Mouse (Mus musculus) spleen, adult 2 months (tissue): ENCODE measurements at regions not wholly inside any gene's neighbourhood (a gene's known extent, or its start where the extent isn't known, plus 50 kb on each side); places are given as distances from the start of the nearest gene placed in this dataset.

ENCODE experiments used
- DNase-seq, 2 experiments: peaks; one replicate each; pipeline versions ENCODE4 v3.0.0 to v3.0.0-alpha.2; 2012 to 2021; ENCODE audit warnings: low spot score in 2 of 2, low read depth in 1 of 2
- H3K27ac ChIP-seq: fragments of 200-500 bp; 2 replicates; pipeline ENCODE4 v1.5.1; 2012; ENCODE audit warnings: low read length, inconsistent platforms; ENCODE audit not compliant: insufficient read depth
- H3K27me3 ChIP-seq: fragments of 200-500 bp; 2 replicates; pipeline ENCODE4 v1.6.1; 2012; ENCODE audit warnings: mild to moderate bottlenecking, moderate library complexity, low read length, inconsistent platforms; ENCODE audit not compliant: control insufficient read depth, insufficient read depth
- H3K36me3 ChIP-seq: fragments of 200-500 bp; 2 replicates; pipeline ENCODE4 v1.6.1; 2012; ENCODE audit warnings: mild to moderate bottlenecking, low read length, inconsistent platforms; ENCODE audit not compliant: control insufficient read depth, insufficient read depth
- H3K4me1 ChIP-seq: fragments of 200-500 bp; 2 replicates; pipeline ENCODE4 v1.6.1; 2011; ENCODE audit warnings: inconsistent platforms; ENCODE audit not compliant: control insufficient read depth, insufficient read depth, insufficient read length
- H3K4me3 ChIP-seq: fragments of 200-500 bp; 2 replicates; pipeline ENCODE4 v1.5.1; 2011; ENCODE audit warnings: mild to moderate bottlenecking, inconsistent platforms; ENCODE audit not compliant: insufficient read depth, insufficient read length; ENCODE audit errors: extremely low read depth
- CTCF ChIP-seq: fragments of 200-500 bp; IDR thresholded peaks from 2 replicates; pipeline ENCODE4 v1.5.1; 2011; ENCODE audit warnings: mild to moderate bottlenecking, inconsistent platforms; ENCODE audit not compliant: insufficient read depth, insufficient read length, insufficient replicate concordance; ENCODE audit errors: extremely low read depth
- POLR2A ChIP-seq: fragments of 200-500 bp; IDR thresholded peaks from 2 replicates; pipeline ENCODE4 v1.6.1; 2011; ENCODE audit warnings: low read depth, low read length, inconsistent platforms
- WGBS: fragments of 180-500 bp; shearing (Covaris S2); methylation state at CpG from one replicate; pipeline ENCODE4 v1.1.7; 2018; 5-methylcytosine and 5-hydroxymethylcytosine counted together

GRCm38 (mm10) chr9:113462267-113462887 is 245.7 kb downstream of the Pdcd6ip start:
- DNase-seq: no peak
- Histone ChIP-seq H3K27me3 (no peaks in the 10 kb centered on the region), H3K4me1 (no peaks in the 10 kb centered on the region), H3K36me3 (no peaks in the 10 kb centered on the region), H3K4me3 (no peak overlapping the region), H3K27ac (no peak overlapping the region)
- 89% methylated on average over 1 of the region's 1 CpGs for whole genome bisulfite sequencing
- TF ChIP-seq CTCF (no peak), POLR2A (no peak)

GRCm38 (mm10) chr9:113459885-113460284 is 248.2 kb downstream of the Pdcd6ip start:
- TF ChIP-seq POLR2A (no peak), CTCF (no peak)
- Histone ChIP-seq H3K27me3 (no peaks in the 10 kb centered on the region), H3K36me3 (no peaks in the 10 kb centered on the region), H3K4me3 (no peak overlapping the region), H3K27ac (no peak overlapping the region), H3K4me1 (no peaks in the 10 kb centered on the region)
- WGBS: 80% methylated on average over 5 of the region's 5 CpGs
- no peak for DNase-seq

- no peak overlapping the region for H3K4me3 ChIP-seq
- WGBS: 58% methylated on average over 2 of the region's 2 CpGs
- no peaks in the 10 kb centered on the region for H3K36me3 ChIP-seq
- TF ChIP-seq CTCF: no peak
- TF ChIP-seq POLR2A: no peak
- no peaks in the 10 kb centered on the region for H3K4me1 ChIP-seq
- H3K27me3 ChIP-seq: no peaks in the 10 kb centered on the region
- DNase-seq: no peak
- H3K27ac ChIP-seq: no peak overlapping the region
Measured at GRCm38 (mm10) chr9:113459221-113459620, 248.8 kb downstream of the Pdcd6ip start.

- no peak for TF ChIP-seq POLR2A
- TF ChIP-seq CTCF: no peak
- Histone ChIP-seq H3K4me3 (no peak overlapping the region), H3K27ac (no peak overlapping the region), H3K4me1 (no peaks in the 10 kb centered on the region), H3K36me3 (no peaks in the 10 kb centered on the region), H3K27me3 (no peaks in the 10 kb centered on the region)
- DNase-seq: no peak
- WGBS: 46% methylated on average over 5 of the region's 5 CpGs
Measured at GRCm38 (mm10) chr9:113458741-113459154, 249.3 kb downstream of the Pdcd6ip start.

GRCm38 (mm10) chr9:113457169-113457850 is 250.7 kb downstream of the Pdcd6ip start:
- Histone ChIP-seq H3K27ac (no peak overlapping the region), H3K4me3 (no peak overlapping the region), H3K36me3 (no peaks in the 10 kb centered on the region), H3K27me3 (no peaks in the 10 kb centered on the region), H3K4me1 (no peaks in the 10 kb centered on the region)
- 83% methylated on average over 13 of the region's 13 CpGs for WGBS
- no peak for DNase-seq
- TF ChIP-seq CTCF: no peak
- TF ChIP-seq POLR2A: no peak

GRCm38 (mm10) chr9:113455577-113455976 is 252.5 kb downstream of the Pdcd6ip start:
- no peak for DNase-seq
- WGBS: 80% methylated on average over 5 of the region's 5 CpGs
- H3K27me3 ChIP-seq: no peaks in the 10 kb centered on the region
- no peaks in the 10 kb centered on the region for H3K4me1 ChIP-seq
- no peak overlapping the region for H3K27ac ChIP-seq
- no peaks in the 10 kb centered on the region for H3K36me3 ChIP-seq
- TF ChIP-seq POLR2A: no peak
- no peak for TF ChIP-seq CTCF
- H3K4me3 ChIP-seq: no peak overlapping the region

GRCm38 (mm10) chr9:113453231-113453630 is 254.8 kb downstream of the Pdcd6ip start:
- WGBS: 72% methylated on average over 3 of the region's 3 CpGs

More at GRCm38 (mm10) chr9:113453231-113453630, 254.8 kb downstream of the Pdcd6ip start:
- Histone ChIP-seq H3K4me3 (no peak overlapping the region), H3K27me3 (no peaks in the 10 kb centered on the region), H3K36me3 (no peaks in the 10 kb centered on the region), H3K4me1 (no peaks in the 10 kb centered on the region), H3K27ac (no peak overlapping the region)
- TF ChIP-seq POLR2A: no peak
- no peak for TF ChIP-seq CTCF
- no peak for DNase-seq
